Mouse (Mus musculus): ENCODE results near the gene Garnl3. TPM values are rescaled to one million over a fixed set of nuclear protein-coding genes. Genes with fewer than 3 reads are reported as not detected.

Gene Garnl3
- polyA plus RNA-seq, 1 experiment from 2014 or later, result 11.1 TPM

DNA sequence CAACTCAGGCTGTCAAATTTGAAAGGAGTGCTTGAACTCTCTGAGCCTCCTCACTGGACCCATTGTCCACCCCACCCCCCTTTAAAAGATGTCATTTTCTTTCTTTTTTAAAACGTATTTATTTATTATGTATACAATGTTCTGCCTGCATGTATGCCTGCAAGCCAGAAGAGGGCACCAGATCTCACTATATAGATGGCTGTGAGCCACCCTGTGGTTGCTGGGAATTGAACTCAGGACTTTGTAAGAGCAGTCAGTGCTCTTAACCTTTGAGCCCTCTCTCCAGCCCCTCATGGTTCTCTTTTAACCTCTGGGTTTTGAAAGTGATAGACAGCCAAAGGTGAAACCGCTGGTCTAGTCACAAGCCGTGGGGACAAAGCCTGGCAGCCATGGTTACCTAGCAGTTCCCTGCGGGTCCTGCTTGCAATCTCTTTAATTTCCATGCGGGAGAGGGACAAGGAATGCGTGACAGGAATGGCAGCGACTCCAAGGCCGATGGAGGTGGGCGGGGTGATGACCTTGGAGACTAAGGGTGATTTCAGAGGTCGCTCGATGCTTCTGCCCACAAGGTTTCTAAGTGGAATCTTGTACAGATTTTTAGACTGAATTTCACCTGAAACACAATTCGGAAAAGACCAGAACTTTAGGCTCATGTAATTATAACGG is 141.2 kb downstream of the Garnl3 start:
- H3K4me2 ChIP-seq, result no peak overlapping the region
- ATAC-seq (ENCODE audit: insufficient read depth) (no peak), DNase-seq (peak; percentile 65)
- H3K9ac ChIP-seq, result no peak overlapping the region
- H3K9me3 ChIP-seq (ENCODE audit: low read depth, low read length), result no peaks in the 10 kb centered on the region
- peak; percentile 66 for TF ChIP-seq CTCF (IDR thresholded peaks at IDR 0.05; ENCODE audit: low read depth)
- no peaks in the 10 kb centered on the region for H3K27me3 ChIP-seq (ENCODE audit: insufficient read depth, low read length)
- H3K27ac ChIP-seq (ENCODE audit: low read depth), result no peak overlapping the region
- no peaks in the 10 kb centered on the region for H3K4me1 ChIP-seq (ENCODE audit: insufficient read depth)
- 60% methylated on average over 13 of the region's 13 CpGs for WGBS
- no peaks in the 10 kb centered on the region for H3K36me3 ChIP-seq (ENCODE audit: insufficient read depth)
- H3K4me3 ChIP-seq (ENCODE audit: low read depth, low read length), result no peak overlapping the region

DNA sequence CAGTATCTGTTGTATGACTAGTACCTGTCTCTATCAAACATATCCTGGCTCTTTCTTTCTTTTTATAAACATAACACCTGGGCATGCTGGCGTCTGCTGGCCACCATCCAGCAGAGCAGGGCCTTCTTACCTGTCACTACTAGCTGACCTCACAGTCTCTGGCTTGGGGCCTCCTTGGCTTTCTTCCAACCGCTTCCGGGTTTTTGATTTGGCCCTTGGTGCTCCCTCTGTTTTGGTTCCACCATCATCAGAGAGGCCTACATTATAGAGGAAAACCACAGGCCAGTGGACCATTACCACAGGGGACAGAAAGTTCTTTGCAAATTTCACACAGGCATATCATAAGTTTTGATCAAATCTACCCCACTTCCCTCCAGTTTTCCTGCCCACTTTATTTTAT is 142.1 kb downstream of the Garnl3 start:
- WGBS, result 46% methylated on average over 3 of the region's 3 CpGs
- H3K9ac ChIP-seq, result no peak overlapping the region
- H3K4me1 ChIP-seq (ENCODE audit: insufficient read depth), result no peaks in the 10 kb centered on the region

DNA sequence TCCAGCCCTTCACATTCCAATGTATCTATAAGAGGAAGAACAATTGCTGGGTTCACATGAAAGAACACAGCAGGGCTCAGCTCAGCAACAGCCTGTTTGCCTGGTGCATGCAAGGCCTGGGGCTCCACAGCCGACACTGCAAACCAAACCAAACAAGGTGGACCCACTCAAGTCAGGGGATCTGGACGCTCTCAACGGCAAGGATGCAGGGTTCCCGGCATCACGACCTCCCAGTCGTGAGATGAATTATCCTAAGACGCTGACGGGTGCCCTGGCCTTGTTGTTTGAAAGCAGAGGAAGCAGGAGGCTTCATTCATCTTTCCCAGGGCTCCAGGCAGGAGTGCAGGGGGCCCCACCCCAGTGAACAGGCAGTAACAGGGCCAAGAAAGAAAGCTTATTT is 145.6 kb downstream of the Garnl3 start:
- ATAC-seq (ENCODE audit: insufficient read depth), result no peak
- Histone ChIP-seq H3K36me3 (ENCODE audit: insufficient read depth) (no peaks in the 10 kb centered on the region), H3K9ac (no peak overlapping the region), H3K9me3 (ENCODE audit: low read depth, low read length) (no peaks in the 10 kb centered on the region), H3K27me3 (ENCODE audit: insufficient read depth, low read length) (no peaks in the 10 kb centered on the region), H3K27ac (ENCODE audit: low read depth) (no peak overlapping the region), H3K4me2 (no peak overlapping the region), H3K4me3 (ENCODE audit: low read depth, low read length) (no peak overlapping the region), H3K4me1 (ENCODE audit: insufficient read depth) (peaks cover 6% of the 10 kb centered on the region; the same call in 1 of the 2 replicates)
- 23% methylated on average over 8 of the region's 8 CpGs for WGBS
- DNase-seq, result no peak
- TF ChIP-seq CTCF (IDR thresholded peaks at IDR 0.05; ENCODE audit: low read depth), result no peak

More for the DNA sequence above, 142.1 kb downstream of the Garnl3 start:
- H3K4me3 ChIP-seq (ENCODE audit: low read depth, low read length), result no peak overlapping the region
- no peaks in the 10 kb centered on the region for H3K27me3 ChIP-seq (ENCODE audit: insufficient read depth, low read length)
- H3K4me2 ChIP-seq, result no peak overlapping the region
- no peak for TF ChIP-seq CTCF (IDR thresholded peaks at IDR 0.05; ENCODE audit: low read depth)
- no peak overlapping the region for H3K27ac ChIP-seq (ENCODE audit: low read depth)
- H3K36me3 ChIP-seq (ENCODE audit: insufficient read depth), result no peaks in the 10 kb centered on the region
- no peak for ATAC-seq (ENCODE audit: insufficient read depth)
- H3K9me3 ChIP-seq (ENCODE audit: low read depth, low read length), result no peaks in the 10 kb centered on the region
- no peak for DNase-seq

DNA sequence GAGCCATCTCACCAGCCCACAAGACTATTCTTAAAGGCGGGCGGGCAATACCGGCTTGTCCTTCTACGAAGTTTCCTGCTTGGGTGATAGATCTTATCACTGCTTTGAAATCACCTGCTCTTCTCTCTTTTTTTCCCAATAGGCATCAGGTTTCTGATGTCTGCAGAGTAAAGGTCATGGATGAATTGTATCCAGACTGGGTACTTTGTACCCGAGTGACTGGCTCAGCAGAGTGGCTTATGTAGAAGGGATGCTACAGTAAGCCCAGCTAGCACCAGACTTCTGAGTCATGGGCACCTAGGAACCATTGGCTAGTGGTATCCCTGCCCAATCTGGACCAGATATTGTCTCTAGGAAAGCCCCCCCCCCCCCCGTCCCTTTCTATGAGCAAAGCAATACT is 147.8 kb downstream of the Garnl3 start:
- H3K4me2 ChIP-seq, result no peak overlapping the region
- WGBS, result 46% methylated on average over 6 of the region's 6 CpGs

DNA sequence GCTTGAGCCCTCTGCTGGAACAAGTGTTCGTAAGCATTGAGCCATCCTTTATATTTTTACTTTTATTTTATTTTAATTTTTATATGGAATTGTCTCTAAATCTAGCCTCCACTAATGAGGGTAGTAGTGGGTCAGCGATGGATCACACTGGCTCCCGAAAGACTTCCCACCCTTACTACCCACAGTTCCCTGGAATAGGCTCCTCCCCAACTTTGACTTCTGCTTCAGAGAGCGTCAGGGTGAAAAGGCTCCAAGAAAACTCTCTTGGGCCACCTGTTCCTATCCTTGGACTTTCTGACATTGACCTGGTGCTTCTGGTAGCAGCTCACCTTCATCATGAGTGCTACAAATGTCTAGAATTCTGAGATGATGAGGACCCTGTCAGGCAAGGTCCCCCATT is 148.8 kb downstream of the Garnl3 start:
- Histone ChIP-seq H3K27ac (ENCODE audit: low read depth) (no peak overlapping the region), H3K9ac (no peak overlapping the region), H3K27me3 (ENCODE audit: insufficient read depth, low read length) (no peaks in the 10 kb centered on the region), H3K4me2 (peak overlapping the region; percentile 100), H3K4me3 (ENCODE audit: low read depth, low read length) (peak overlapping the region; percentile 84), H3K36me3 (ENCODE audit: insufficient read depth) (no peaks in the 10 kb centered on the region), H3K4me1 (ENCODE audit: insufficient read depth) (peaks cover 6% of the 10 kb centered on the region; the same call in 1 of the 2 replicates), H3K9me3 (ENCODE audit: low read depth, low read length) (no peaks in the 10 kb centered on the region)
- DNase-seq (no peak), ATAC-seq (ENCODE audit: insufficient read depth) (no peak)
- 5% methylated on average over 4 of the region's 4 CpGs for WGBS
- TF ChIP-seq CTCF (IDR thresholded peaks at IDR 0.05; ENCODE audit: low read depth), result no peak

More for the DNA sequence above, 147.8 kb downstream of the Garnl3 start:
- Histone ChIP-seq H3K27me3 (ENCODE audit: insufficient read depth, low read length) (no peaks in the 10 kb centered on the region), H3K27ac (ENCODE audit: low read depth) (no peak overlapping the region), H3K9me3 (ENCODE audit: low read depth, low read length) (no peaks in the 10 kb centered on the region), H3K4me3 (ENCODE audit: low read depth, low read length) (no peak overlapping the region), H3K4me1 (ENCODE audit: insufficient read depth) (peaks cover 6% of the 10 kb centered on the region; the same call in 1 of the 2 replicates), H3K36me3 (ENCODE audit: insufficient read depth) (no peaks in the 10 kb centered on the region), H3K9ac (no peak overlapping the region)
- ATAC-seq (ENCODE audit: insufficient read depth) (no peak), DNase-seq (no peak)
- no peak for TF ChIP-seq CTCF (IDR thresholded peaks at IDR 0.05; ENCODE audit: low read depth)

DNA sequence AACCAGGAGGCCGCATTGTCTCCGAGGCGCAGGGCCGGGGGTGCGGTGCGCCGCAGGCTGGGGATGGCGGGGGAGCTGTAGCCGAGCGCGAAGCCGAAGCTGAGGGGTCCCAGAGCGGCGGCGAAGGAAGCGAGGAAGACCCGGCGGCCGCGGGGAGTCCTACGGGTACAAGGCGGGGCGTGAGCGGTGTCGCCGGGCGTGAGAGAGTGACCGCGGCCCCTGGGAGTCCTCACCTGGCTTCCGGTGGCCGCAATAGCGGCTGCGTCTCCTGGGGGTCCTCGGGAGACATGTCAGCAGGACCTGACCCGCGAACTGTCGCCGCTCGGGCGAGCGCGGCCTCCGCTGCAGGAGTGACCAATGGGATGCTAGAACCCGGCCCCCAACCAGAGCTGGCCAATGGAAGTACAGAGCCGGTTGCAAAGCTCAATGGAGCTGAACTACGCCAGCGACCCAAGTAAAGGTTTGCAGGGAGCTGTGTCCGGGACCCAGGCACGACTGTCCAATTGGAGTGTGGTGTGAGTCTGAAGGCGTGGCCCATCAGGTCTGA is 149.7 kb downstream of the Garnl3 start, which contains the start of gene Slc2a8:
Slc2a8 (minus strand) TSS at position 359 of the 547 bp plus-strand sequence.
- H3K9ac ChIP-seq, result peak within 1 kb of the TSS; percentile 74
- DNase-seq (peak; percentile 96), ATAC-seq (ENCODE audit: insufficient read depth) (peak; percentile 99)
- H3K4me1 ChIP-seq (ENCODE audit: insufficient read depth), result peaks cover 6% of the 10 kb centered on the region; the same call in 1 of the 2 replicates
- peak within 1 kb of the TSS; percentile 84 for H3K4me3 ChIP-seq (ENCODE audit: low read depth, low read length)
- peak within 1 kb of the TSS; percentile 100 for H3K4me2 ChIP-seq
- no peaks in the 10 kb centered on the region for H3K36me3 ChIP-seq (ENCODE audit: insufficient read depth)
- WGBS, result under 1% methylated on average over 50 of the region's 50 CpGs
- no peak for TF ChIP-seq CTCF (IDR thresholded peaks at IDR 0.05; ENCODE audit: low read depth)
- H3K27me3 ChIP-seq (ENCODE audit: insufficient read depth, low read length), result no peaks in the 10 kb centered on the region
- H3K27ac ChIP-seq (ENCODE audit: low read depth), result no peak within 1 kb of the TSS
- no peaks in the 10 kb centered on the region for H3K9me3 ChIP-seq (ENCODE audit: low read depth, low read length)

DNA sequence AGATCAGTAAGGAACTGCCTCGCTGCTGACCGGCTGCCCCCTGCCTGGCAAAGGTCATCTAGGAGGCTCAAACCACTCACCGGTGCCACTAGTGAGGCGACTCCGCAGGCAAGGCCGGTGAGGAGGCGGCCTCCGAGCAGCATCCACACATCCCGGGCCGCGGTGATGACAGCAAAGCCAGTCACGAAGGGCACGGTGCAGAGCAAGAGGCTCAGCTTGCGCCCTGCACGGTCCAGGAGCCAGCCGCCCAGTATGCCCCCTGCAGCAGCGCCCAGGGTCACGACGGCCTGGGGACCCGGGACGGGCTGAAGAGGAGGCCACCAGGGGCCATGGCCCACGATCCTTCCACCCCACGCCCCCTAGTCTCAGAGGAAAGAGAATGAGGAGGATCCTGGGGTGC is 150.2 kb downstream of the Garnl3 start:
- ATAC-seq (ENCODE audit: insufficient read depth) (peak; percentile 43), DNase-seq (peak; percentile 32)
- peak overlapping the region; percentile 100 for H3K4me2 ChIP-seq
- under 1% methylated on average over 23 of the region's 23 CpGs for WGBS
- peaks cover 6% of the 10 kb centered on the region; the same call in 1 of the 2 replicates for H3K4me1 ChIP-seq (ENCODE audit: insufficient read depth)
- no peak for TF ChIP-seq CTCF (IDR thresholded peaks at IDR 0.05; ENCODE audit: low read depth)
- H3K9ac ChIP-seq, result peak overlapping the region; percentile 74
- no peaks in the 10 kb centered on the region for H3K36me3 ChIP-seq (ENCODE audit: insufficient read depth)
- H3K9me3 ChIP-seq (ENCODE audit: low read depth, low read length), result no peaks in the 10 kb centered on the region
- no peaks in the 10 kb centered on the region for H3K27me3 ChIP-seq (ENCODE audit: insufficient read depth, low read length)
- H3K27ac ChIP-seq (ENCODE audit: low read depth), result no peak overlapping the region
- H3K4me3 ChIP-seq (ENCODE audit: low read depth, low read length), result peak overlapping the region; percentile 84

All from lung, embryonic 14.5 days (tissue).